Mouse (Mus musculus): Measurements from ENCODE around the gene Gab2. TPM values are rescaled to one million over a fixed set of nuclear protein-coding genes. Genes with fewer than 3 reads are reported as not detected.

The Gab2 gene
- polyA plus RNA-seq, 1 experiment from 2014 or later = 10.1 TPM

- ATAC-seq = no peak
- no peaks in the 10 kb centered on the region for H3K4me1 ChIP-seq (ENCODE audit: control insufficient read depth, insufficient read depth, low read length)
- 93% methylated on average over 2 of the region's 2 CpGs for WGBS
Measured at GRCm38 (mm10) chr7:97251638-97252037, 170.3 kb downstream of the Gab2 start.

GRCm38 (mm10) chr7:97262541-97262940 is 181.2 kb downstream of the Gab2 start:
- Histone ChIP-seq H3K4me1 (ENCODE audit: control insufficient read depth, insufficient read depth, low read length) (no peaks in the 10 kb centered on the region), H3K4me2 (ENCODE audit: low read length) (no peak overlapping the region), H3K27ac (ENCODE audit: low read depth, low read length) (no peak overlapping the region), H3K9ac (ENCODE audit: low read length) (no peak overlapping the region), H3K9me3 (replicated peaks; ENCODE audit: control insufficient read depth, low read length) (no peaks in the 10 kb centered on the region), H3K36me3 (ENCODE audit: control insufficient read depth, insufficient read depth, low read length) (no peaks in the 10 kb centered on the region), H3K27me3 (replicated peaks; ENCODE audit: control insufficient read depth, insufficient read depth, low read length) (no peaks in the 10 kb centered on the region), H3K4me3 (ENCODE audit: low read depth, low read length) (no peak overlapping the region)
- no peak for ATAC-seq
- 73% methylated on average over 1 of the region's 1 CpGs for WGBS
- DNase-seq (ENCODE audit: low spot score) = no peak

More at GRCm38 (mm10) chr7:97251638-97252037, 170.3 kb downstream of the Gab2 start:
- H3K4me2 ChIP-seq (ENCODE audit: low read length) = no peak overlapping the region
- H3K27ac ChIP-seq (ENCODE audit: low read depth, low read length) = no peak overlapping the region
- H3K4me3 ChIP-seq (ENCODE audit: low read depth, low read length) = no peak overlapping the region
- H3K9me3 ChIP-seq (replicated peaks; ENCODE audit: control insufficient read depth, low read length) = no peaks in the 10 kb centered on the region
- H3K9ac ChIP-seq (ENCODE audit: low read length) = no peak overlapping the region
- no peaks in the 10 kb centered on the region for H3K27me3 ChIP-seq (replicated peaks; ENCODE audit: control insufficient read depth, insufficient read depth, low read length)
- DNase-seq (ENCODE audit: low spot score) = no peak
- H3K36me3 ChIP-seq (ENCODE audit: control insufficient read depth, insufficient read depth, low read length) = no peaks in the 10 kb centered on the region

- Histone ChIP-seq H3K27ac (ENCODE audit: low read depth, low read length) (no peak overlapping the region), H3K27me3 (replicated peaks; ENCODE audit: control insufficient read depth, insufficient read depth, low read length) (no peaks in the 10 kb centered on the region), H3K9me3 (replicated peaks; ENCODE audit: control insufficient read depth, low read length) (no peaks in the 10 kb centered on the region), H3K4me2 (ENCODE audit: low read length) (no peak overlapping the region), H3K36me3 (ENCODE audit: control insufficient read depth, insufficient read depth, low read length) (no peaks in the 10 kb centered on the region), H3K4me3 (ENCODE audit: low read depth, low read length) (no peak overlapping the region), H3K4me1 (ENCODE audit: control insufficient read depth, insufficient read depth, low read length) (no peaks in the 10 kb centered on the region), H3K9ac (ENCODE audit: low read length) (no peak overlapping the region)
- no peak for ATAC-seq
- DNase-seq (ENCODE audit: low spot score) = no peak
Measured at GRCm38 (mm10) chr7:97270367-97270766, 189.0 kb downstream of the Gab2 start.

- DNase-seq (ENCODE audit: low spot score) = no peak
- 86% methylated on average over 1 of the region's 1 CpGs for WGBS
- Histone ChIP-seq H3K4me3 (ENCODE audit: low read depth, low read length) (no peak overlapping the region), H3K9me3 (replicated peaks; ENCODE audit: control insufficient read depth, low read length) (no peaks in the 10 kb centered on the region), H3K4me1 (ENCODE audit: control insufficient read depth, insufficient read depth, low read length) (no peaks in the 10 kb centered on the region), H3K4me2 (ENCODE audit: low read length) (no peak overlapping the region), H3K36me3 (ENCODE audit: control insufficient read depth, insufficient read depth, low read length) (no peaks in the 10 kb centered on the region), H3K9ac (ENCODE audit: low read length) (no peak overlapping the region), H3K27me3 (replicated peaks; ENCODE audit: control insufficient read depth, insufficient read depth, low read length) (no peaks in the 10 kb centered on the region), H3K27ac (ENCODE audit: low read depth, low read length) (no peak overlapping the region)
- no peak for ATAC-seq
Measured at GRCm38 (mm10) chr7:97271068-97271467, 189.7 kb downstream of the Gab2 start.

- DNase-seq (ENCODE audit: low spot score) = no peak
Measured at GRCm38 (mm10) chr7:97296986-97297385, 215.6 kb downstream of the Gab2 start.

GRCm38 (mm10) chr7:97297466-97297865 is 216.1 kb downstream of the Gab2 start:
- H3K4me3 ChIP-seq (ENCODE audit: low read depth, low read length) = no peak overlapping the region
- H3K4me1 ChIP-seq (ENCODE audit: control insufficient read depth, insufficient read depth, low read length) = no peaks in the 10 kb centered on the region
- H3K4me2 ChIP-seq (ENCODE audit: low read length) = no peak overlapping the region
- no peaks in the 10 kb centered on the region for H3K27me3 ChIP-seq (replicated peaks; ENCODE audit: control insufficient read depth, insufficient read depth, low read length)
- peak; percentile 46; the same call in 1 of the 2 replicates for ATAC-seq
- 0 out of 2 replicates have a peak, but pooled peaks cover 10% of the 10 kb centered on the region for H3K36me3 ChIP-seq (ENCODE audit: control insufficient read depth, insufficient read depth, low read length)
- peak; percentile 83 for DNase-seq (ENCODE audit: low spot score)
- no peak overlapping the region for H3K9ac ChIP-seq (ENCODE audit: low read length)
- no peak overlapping the region for H3K27ac ChIP-seq (ENCODE audit: low read depth, low read length)
- no peaks in the 10 kb centered on the region for H3K9me3 ChIP-seq (replicated peaks; ENCODE audit: control insufficient read depth, low read length)
- 2% methylated on average over 2 of the region's 2 CpGs for whole genome bisulfite sequencing

More at GRCm38 (mm10) chr7:97296986-97297385, 215.6 kb downstream of the Gab2 start:
- H3K4me3 ChIP-seq (ENCODE audit: low read depth, low read length) = no peak overlapping the region
- H3K9me3 ChIP-seq (replicated peaks; ENCODE audit: control insufficient read depth, low read length) = no peaks in the 10 kb centered on the region
- no peaks in the 10 kb centered on the region for H3K4me1 ChIP-seq (ENCODE audit: control insufficient read depth, insufficient read depth, low read length)
- no peak for ATAC-seq
- no peak overlapping the region for H3K9ac ChIP-seq (ENCODE audit: low read length)
- H3K36me3 ChIP-seq (ENCODE audit: control insufficient read depth, insufficient read depth, low read length) = 0 out of 2 replicates have a peak, but pooled peaks cover 10% of the 10 kb centered on the region
- no peak overlapping the region for H3K27ac ChIP-seq (ENCODE audit: low read depth, low read length)
- no peaks in the 10 kb centered on the region for H3K27me3 ChIP-seq (replicated peaks; ENCODE audit: control insufficient read depth, insufficient read depth, low read length)
- no peak overlapping the region for H3K4me2 ChIP-seq (ENCODE audit: low read length)
- WGBS = 54% methylated on average over 2 of the region's 2 CpGs

- 94% methylated on average over 2 of the region's 2 CpGs for WGBS
- no peaks in the 10 kb centered on the region for H3K27me3 ChIP-seq (replicated peaks; ENCODE audit: control insufficient read depth, insufficient read depth, low read length)
Measured at GRCm38 (mm10) chr7:97298279-97298678, 216.9 kb downstream of the Gab2 start.

GRCm38 (mm10) chr7:97298943-97299342 is 217.6 kb downstream of the Gab2 start:
- H3K27ac ChIP-seq (ENCODE audit: low read depth, low read length) = no peak overlapping the region
- H3K9ac ChIP-seq (ENCODE audit: low read length) = no peak overlapping the region
- no peak overlapping the region for H3K4me3 ChIP-seq (ENCODE audit: low read depth, low read length)
- WGBS = 83% methylated on average over 6 of the region's 6 CpGs
- no peaks in the 10 kb centered on the region for H3K27me3 ChIP-seq (replicated peaks; ENCODE audit: control insufficient read depth, insufficient read depth, low read length)
- DNase-seq (ENCODE audit: low spot score) = no peak
- peaks cover 17% of the 10 kb centered on the region for H3K36me3 ChIP-seq (ENCODE audit: control insufficient read depth, insufficient read depth, low read length)
- H3K4me1 ChIP-seq (ENCODE audit: control insufficient read depth, insufficient read depth, low read length) = no peaks in the 10 kb centered on the region
- no peaks in the 10 kb centered on the region for H3K9me3 ChIP-seq (replicated peaks; ENCODE audit: control insufficient read depth, low read length)
- no peak overlapping the region for H3K4me2 ChIP-seq (ENCODE audit: low read length)
- no peak for ATAC-seq

More at GRCm38 (mm10) chr7:97298279-97298678, 216.9 kb downstream of the Gab2 start:
- no peaks in the 10 kb centered on the region for H3K9me3 ChIP-seq (replicated peaks; ENCODE audit: control insufficient read depth, low read length)
- H3K9ac ChIP-seq (ENCODE audit: low read length) = no peak overlapping the region
- no peak overlapping the region for H3K4me3 ChIP-seq (ENCODE audit: low read depth, low read length)
- H3K4me2 ChIP-seq (ENCODE audit: low read length) = no peak overlapping the region
- H3K36me3 ChIP-seq (ENCODE audit: control insufficient read depth, insufficient read depth, low read length) = peaks cover 11% of the 10 kb centered on the region; the same call in 1 of the 2 replicates
- DNase-seq (ENCODE audit: low spot score) (no peak), ATAC-seq (no peak)
- H3K27ac ChIP-seq (ENCODE audit: low read depth, low read length) = no peak overlapping the region
- no peaks in the 10 kb centered on the region for H3K4me1 ChIP-seq (ENCODE audit: control insufficient read depth, insufficient read depth, low read length)

GRCm38 (mm10) chr7:97300914-97301313 is 219.5 kb downstream of the Gab2 start:
- ATAC-seq (no peak), DNase-seq (ENCODE audit: low spot score) (no peak)
- Histone ChIP-seq H3K27me3 (replicated peaks; ENCODE audit: control insufficient read depth, insufficient read depth, low read length) (no peaks in the 10 kb centered on the region), H3K36me3 (ENCODE audit: control insufficient read depth, insufficient read depth, low read length) (peaks cover 31% of the 10 kb centered on the region), H3K9me3 (replicated peaks; ENCODE audit: control insufficient read depth, low read length) (no peaks in the 10 kb centered on the region), H3K4me1 (ENCODE audit: control insufficient read depth, insufficient read depth, low read length) (no peaks in the 10 kb centered on the region), H3K9ac (ENCODE audit: low read length) (no peak overlapping the region), H3K27ac (ENCODE audit: low read depth, low read length) (no peak overlapping the region), H3K4me3 (ENCODE audit: low read depth, low read length) (no peak overlapping the region), H3K4me2 (ENCODE audit: low read length) (no peak overlapping the region)
- 94% methylated on average over 2 of the region's 2 CpGs for WGBS

All from forebrain, embryonic 14.5 days (tissue).